Mouse (Mus musculus) thymus, postnatal 4 days (tissue): ENCODE data around the gene Bcl2l11.

Experiments
- DNase-seq: peaks from one replicate; pipeline ENCODE4 v3.0.0; 2021

Bcl2l11 gene

DNA sequence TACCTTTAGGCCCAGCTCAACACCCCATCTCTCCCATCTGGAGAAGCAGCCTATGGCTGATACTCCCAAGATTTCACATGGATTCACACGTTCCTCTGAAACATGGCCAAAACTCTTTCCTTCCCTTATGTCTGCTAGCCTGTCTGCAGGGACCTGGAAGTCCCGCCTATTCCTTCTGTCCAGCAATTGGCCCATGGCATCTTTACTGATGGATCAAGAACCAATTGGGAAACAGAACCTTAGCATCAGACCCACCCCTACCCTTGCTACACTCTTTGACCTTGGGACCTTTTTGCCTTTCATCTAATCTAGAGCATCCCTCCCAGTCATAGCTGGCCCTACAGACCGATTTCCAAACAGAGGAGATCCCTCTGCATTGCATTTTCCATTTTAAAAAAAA, 11.2 kb upstream of the Bcl2l11 start:
- peak; percentile 2 for DNase-seq

- peak; percentile 3 for DNase-seq
Observed at GRCm38 (mm10) chr2:128115579-128115978, 10.3 kb upstream of the Bcl2l11 start.

DNA sequence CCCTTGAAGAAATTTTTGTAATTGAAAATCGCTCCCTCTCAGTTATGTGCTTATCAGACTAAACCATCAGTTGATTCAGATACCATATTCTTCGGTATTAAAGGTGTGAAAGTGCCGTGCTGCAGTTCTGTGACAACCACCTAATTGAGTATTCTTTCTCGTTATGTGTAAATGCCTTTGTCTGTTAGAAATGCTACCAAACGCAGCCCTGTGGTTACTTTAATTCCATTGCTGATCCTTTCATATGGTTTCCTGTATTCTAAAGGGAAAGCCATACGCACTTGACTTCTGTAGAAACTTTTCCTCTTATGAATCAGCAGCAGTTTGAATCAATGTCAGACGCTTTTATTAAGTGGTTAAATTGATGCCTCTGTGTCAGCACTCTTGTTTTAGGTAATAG, 8.2 kb upstream of the Bcl2l11 start:
- no peak for DNase-seq

DNA sequence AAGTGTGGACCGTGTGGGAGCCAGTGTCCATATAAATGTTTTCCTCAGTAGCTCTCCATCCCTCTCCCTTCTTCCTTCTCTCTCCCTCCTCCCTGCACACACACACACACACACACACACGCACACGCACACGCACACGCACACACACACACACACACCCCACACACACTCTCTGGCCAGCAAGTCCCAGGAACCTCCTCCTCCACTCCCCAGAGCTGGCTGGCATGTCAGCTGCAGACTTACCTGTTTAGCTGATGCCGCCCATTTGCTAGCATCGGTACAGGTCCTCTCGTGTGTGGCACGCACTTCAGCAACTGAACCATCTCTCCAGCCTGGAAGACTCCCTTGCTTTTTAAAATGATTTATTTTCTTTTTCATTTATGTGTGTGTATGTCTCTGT, 6.9 kb upstream of the Bcl2l11 start:
- DNase-seq: no peak

DNA sequence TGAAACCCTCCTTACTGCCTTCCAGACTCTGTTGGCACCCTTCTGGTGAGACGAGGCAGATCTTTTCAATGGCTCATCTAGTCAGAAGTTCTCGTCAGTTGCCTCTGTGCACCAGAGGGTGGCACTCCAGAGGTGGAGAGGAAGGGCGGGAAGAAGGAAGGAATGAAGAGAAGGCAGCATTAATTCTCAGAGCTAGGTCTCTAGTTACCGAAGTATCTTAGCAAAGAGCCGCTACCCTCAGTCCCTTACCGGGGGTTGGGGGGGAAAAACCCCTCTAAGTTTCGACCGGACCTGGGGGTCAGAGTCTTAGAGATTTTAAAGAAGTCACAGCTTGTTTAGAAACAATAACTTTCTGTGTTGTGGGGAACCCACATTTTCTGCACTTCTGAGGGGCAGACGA, 3.3 kb upstream of the Bcl2l11 start:
- peak; percentile 86 for DNase-seq

- peak; percentile 65 for DNase-seq
Observed at GRCm38 (mm10) chr2:128122891-128123771, 2.7 kb upstream of the Bcl2l11 start.

GRCm38 (mm10) chr2:128123921-128124683, 1.7 kb upstream of the Bcl2l11 start:
- peak; percentile 41 for DNase-seq

- DNase-seq: no peak
Observed at GRCm38 (mm10) chr2:128124693-128125092, 1.1 kb upstream of the Bcl2l11 start.

- no peak for DNase-seq
Observed at GRCm38 (mm10) chr2:128126591-128127051, 783 bp downstream of the Bcl2l11 start.

- peak; percentile 95 for DNase-seq
Observed at GRCm38 (mm10) chr2:128127121-128127671, 1.4 kb downstream of the Bcl2l11 start.

DNA sequence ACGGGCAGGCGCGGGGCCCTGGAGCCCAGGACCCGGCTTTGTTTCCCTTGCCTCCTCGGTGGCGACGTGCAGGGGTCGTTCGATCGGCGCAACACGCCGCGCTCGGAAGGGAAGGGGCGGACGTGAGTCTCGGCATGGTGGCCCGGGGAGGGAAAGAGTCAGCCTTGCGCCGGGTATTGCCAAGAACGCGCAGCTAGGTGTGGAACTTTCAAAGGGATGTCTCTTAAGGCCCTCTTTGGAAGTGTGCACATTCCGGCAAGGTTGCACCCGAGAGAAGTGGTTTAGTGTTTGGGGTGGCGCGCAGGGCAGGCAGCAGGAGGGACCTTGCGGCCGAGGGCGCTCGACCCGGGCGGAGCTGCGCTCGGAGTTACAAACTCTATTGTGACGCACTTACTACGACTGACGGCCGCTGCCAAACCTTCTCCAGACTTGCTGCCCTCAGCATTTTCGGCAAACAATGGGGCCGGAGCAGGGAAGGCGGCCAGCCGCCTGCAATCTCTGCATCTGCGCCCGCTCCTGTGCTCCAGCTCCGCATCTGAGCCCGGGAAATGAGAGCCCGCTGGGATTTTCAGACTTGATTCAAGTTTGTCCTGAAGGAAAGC, 2.0 kb downstream of the Bcl2l11 start:
- DNase-seq: no peak

DNA sequence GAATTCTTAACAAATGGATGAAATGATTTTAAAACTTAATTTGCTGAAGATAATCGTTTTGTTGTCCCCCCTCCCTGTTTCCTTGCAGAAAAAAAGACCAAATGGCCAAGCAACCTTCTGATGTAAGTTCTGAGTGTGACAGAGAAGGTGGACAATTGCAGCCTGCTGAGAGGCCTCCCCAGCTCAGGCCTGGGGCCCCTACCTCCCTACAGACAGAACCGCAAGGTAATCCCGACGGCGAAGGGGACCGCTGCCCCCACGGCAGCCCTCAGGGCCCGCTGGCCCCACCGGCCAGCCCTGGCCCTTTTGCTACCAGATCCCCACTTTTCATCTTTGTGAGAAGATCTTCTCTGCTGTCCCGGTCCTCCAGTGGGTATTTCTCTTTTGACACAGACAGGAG, 2.7 kb downstream of the Bcl2l11 start:
- no peak for DNase-seq

DNA sequence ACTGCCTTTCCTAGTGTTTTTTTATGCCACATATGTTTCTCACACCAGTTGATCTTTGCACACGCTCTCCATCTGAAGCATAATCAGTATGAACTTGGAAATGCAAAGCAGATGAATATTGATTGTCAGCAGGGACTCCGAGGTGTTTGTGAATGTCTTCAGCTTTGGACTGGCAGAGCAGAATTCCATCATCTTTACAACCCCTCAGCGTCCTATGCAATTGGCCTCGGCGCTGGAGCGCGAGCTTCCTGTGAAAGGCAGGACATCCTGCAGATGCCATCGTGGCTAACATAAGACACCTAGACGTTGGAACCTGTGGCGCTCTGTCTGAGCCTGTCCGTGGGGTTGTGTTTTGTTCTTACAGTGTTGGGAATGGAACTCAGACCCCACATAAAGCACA, 5.7 kb downstream of the Bcl2l11 start:
- no peak for DNase-seq

DNA sequence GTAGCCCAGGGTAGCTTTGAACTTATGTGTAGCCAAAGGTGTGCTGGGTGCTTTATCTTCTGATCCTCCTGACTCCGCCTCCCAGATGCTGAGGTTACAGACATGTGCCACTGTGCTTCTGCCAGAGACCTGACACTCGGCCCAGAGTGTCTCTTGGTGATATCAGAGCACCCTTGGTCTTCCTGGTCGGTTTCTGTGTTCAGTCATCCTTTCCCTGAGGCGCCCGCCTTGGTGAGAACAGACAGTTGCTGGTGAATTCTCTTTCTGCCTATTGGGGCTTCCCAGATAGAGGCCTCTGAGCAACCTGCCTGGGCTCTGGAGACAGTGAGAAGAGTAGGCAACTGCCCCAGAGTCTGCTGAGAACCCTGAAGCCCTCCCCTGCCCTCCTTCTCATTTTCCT, 6.8 kb downstream of the Bcl2l11 start:
- no peak for DNase-seq

DNA sequence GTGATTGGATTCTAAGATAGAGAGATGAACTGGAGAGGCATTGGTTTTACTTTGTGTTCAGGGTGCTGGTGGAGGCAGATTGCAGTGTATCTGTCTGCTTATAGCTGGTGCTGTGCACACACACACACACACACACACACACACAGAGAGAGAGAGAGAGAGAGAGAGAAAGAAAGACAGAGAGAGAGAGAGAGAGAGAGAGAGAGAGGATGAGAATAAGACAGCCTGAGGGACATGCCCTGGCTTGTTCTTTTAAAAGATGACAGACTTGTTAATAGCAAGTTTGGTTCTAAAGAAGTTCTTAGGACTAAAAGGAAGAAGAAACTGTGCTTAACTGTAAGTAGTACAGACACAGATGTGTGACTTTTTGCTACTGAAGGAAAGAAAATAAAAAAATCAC, 8.0 kb downstream of the Bcl2l11 start:
- no peak for DNase-seq

DNA sequence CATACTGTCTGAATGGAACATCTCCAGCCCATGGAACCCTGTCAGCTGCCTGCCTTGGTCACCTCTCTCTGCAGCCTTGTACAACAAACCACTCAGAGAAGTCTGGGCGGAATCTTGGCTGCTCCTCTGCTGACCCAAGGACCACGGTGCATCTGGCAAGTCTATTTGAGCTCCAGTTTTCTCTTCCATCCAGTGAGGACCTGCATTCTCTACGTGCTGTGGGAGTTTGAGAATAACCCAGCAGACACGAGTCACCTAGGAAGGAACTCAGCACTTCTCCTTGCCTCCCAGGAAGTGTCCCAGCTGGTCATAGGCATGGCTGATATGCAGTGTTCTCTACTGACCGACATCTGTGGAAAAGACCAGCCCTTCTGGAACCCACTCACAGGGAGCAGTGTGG, 8.6 kb downstream of the Bcl2l11 start:
- no peak for DNase-seq

DNA sequence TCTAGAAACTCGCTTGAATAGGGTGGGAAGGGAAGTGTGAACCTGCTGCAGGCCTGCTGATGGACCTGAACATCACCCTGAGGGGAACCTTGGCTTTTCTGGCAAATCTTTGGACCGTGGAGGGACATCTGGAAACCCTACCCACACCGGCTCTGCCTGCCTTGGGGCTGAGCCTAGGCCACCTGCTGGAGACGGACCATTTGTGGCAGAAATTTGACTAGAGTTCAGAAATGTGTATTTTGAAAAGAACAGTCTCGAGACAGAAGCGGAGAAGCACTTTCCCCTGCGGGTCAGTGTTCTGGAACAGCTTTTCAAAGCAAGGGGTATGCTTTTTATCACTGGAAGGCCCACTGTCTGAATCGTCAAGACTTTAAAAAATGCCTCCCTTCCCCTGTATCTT, 9.1 kb downstream of the Bcl2l11 start:
- no peak for DNase-seq

DNA sequence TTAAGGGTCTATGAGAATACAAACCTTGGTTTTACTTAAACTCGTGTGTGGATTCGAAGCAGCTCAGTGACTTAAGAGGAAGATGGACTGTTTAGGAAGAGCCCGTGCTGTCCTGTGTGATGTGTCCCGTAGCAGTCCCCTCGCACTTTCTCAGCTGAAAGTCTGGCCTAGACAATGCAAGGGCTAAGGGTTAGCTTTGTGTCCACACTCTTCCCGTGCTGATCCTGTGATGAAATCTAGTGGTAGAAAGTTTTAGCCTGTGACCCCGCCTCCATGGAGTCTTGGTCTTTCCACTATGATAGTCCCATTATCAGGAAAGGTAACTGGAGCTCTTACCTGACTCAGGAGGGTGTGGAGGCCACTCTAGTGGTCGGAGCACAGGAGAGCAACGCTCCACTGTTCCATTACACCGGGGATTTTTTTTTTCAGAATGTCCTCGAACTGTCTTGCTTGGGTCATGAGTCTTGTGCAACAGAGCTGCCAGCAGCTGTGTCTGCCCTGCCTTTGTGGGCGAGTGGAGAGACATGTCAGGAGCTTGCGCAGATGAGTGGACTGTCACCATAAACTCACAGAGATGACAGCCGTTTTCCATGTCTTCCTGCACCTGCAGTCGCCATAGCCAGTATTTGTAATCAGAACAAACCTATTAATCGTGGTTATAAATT, 11.1 kb downstream of the Bcl2l11 start:
- no peak for DNase-seq

DNA sequence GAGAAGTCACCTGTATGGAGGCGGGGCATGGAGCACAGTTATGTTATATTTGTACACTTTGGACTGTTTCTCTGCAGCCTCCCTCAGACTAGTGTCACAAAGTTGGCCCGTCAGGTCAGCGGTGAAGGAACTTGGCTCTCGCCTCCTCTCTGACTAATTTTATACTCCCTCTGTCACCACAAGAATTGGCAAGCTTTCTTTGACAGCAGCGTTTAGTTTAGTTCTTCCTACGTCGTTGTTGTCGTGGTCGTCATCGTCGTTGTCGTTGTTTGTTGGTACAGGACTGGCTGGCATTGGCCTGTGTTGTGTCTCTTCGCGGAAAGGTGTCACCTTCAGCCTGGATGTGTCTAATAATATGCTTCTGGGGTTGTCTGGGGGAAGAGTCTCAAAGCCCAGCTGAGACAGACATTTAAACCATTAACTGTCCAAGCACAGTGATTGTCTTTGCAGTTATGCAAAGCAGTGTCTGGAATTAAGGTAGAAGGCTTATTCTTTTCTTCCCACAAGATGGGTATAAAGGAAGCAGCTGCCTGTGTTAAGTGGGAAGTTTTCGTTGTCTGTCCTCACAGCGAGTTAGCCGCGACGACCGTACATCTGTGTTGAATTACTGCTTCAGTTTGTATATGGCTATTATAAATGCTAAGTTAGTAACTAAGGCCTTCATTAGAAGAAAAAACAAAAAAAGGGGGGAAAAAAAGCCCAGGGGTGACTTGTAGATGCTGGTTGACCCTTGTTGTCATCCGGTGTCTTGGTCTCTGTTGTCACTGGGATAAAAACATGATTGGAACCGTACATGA, 11.8 kb downstream of the Bcl2l11 start:
- DNase-seq: no peak

- no peak for DNase-seq
Observed at GRCm38 (mm10) chr2:128138924-128139323, 13.1 kb downstream of the Bcl2l11 start.

DNA sequence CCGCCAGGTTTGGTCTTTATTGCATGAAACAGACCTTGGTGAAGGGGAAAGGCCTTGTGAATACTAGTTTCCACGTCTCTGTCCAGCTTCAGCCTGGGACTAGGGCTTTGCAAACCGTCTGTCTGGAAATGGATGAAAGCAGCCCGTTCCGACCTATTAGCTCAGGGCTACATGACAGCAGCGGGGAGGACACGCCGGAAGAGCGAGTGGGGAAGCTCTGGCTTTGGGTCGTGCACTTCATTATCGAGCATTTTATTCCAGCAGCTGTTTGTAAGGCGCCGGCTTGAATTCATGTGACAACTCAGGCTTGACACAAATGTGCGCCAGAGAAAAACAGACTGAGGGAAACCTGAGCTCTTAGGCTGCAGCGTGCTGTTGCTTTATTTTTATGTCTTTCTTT, 13.9 kb downstream of the Bcl2l11 start:
- no peak for DNase-seq

DNA sequence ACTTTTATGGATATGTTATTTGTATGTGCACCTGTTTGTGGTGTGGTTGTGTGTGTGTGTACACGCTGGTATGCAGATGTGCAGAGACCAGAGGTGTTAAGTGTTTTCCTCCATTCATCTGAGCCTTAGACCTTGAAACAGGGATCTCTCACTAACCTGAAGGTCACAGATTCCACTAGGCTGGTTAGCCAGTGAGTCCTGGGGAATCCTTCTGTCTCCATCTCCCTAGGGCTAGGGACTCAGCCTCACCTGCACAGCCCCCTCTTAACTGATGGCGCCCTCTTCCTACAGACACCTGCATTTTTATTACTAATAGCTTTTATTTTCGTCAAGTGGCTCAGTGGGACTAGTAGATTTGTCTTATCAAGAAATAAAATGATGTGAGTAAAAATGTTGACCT, 14.3 kb downstream of the Bcl2l11 start:
- no peak for DNase-seq
